Mouse (Mus musculus): ENCODE measurements around the gene Hoxd11. TPM values are rescaled to one million over a fixed set of nuclear protein-coding genes. Genes with fewer than 3 reads are reported as not detected.
A peak's percentile ranks its signal among the peaks of the same experiment; 100 is the strongest.

The Hoxd11 gene
- polyA plus RNA-seq, 1 experiment, result not detected

GRCm38 (mm10) chr2:74657251-74658023 is 21.9 kb upstream of the Hoxd11 start:
- H3K9me3 ChIP-seq (replicated peaks; ENCODE audit: control insufficient read depth, insufficient read depth, low read length, poor library complexity, severe bottlenecking), result no peaks in the 10 kb centered on the region
- no peaks in the 10 kb centered on the region for H3K4me1 ChIP-seq (ENCODE audit: control insufficient read depth, insufficient read depth, low read length)
- no peaks in the 10 kb centered on the region for H3K36me3 ChIP-seq (ENCODE audit: control insufficient read depth, insufficient read depth, low read length, poor library complexity, severe bottlenecking)
- no peak for TF ChIP-seq EP300 (IDR thresholded peaks at IDR 0.05; ENCODE audit: insufficient read depth, low read depth, low read length)
- no peak for TF ChIP-seq CTCF (IDR thresholded peaks at IDR 0.05; ENCODE audit: low read depth, low read length)
- TF ChIP-seq POLR2A (IDR thresholded peaks at IDR 0.05; ENCODE audit: insufficient read depth, low read length), result no peak
- peaks cover 47% of the 10 kb centered on the region for H3K27me3 ChIP-seq (ENCODE audit: control insufficient read depth, insufficient read depth, low read length, poor library complexity, severe bottlenecking)
- H3K27ac ChIP-seq (ENCODE audit: insufficient read depth, low read length), result no peak overlapping the region
- peak overlapping the region; percentile 12 for H3K4me3 ChIP-seq (ENCODE audit: low read depth, low read length)
- no peak overlapping the region for H3K9ac ChIP-seq (ENCODE audit: low read depth, poor library complexity, severe bottlenecking)

DNA sequence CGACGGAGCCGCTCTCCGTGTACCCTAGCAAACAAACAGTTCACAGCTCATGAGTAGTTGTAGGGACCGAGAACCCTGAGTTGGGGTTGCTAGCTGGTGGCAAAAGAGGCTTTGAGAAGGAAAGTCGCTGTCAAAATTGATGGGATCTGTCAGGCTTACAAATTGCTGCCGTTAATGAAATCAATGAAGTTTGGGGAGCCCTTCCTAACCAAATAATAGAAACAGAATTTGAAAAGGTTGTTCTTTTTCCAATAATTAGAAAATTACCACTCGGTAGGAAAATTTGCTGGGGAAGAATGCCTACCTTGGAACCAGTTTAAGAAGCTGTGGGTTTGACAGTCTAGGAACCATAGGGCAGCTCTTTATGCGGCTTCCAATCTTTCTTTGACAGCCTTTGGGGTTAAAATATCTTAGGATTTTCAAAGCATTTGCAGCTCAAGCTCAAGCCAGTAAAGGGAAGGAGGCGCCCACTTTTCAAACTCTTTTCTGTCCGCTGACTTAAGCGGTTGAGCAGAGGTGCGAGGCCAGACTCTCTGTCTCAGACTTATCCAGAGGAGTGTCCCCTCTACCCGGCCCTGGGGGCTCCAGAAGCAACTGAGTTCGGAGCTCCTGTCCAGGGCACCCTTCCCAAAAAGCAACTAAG is 21.2 kb upstream of the Hoxd11 start:
- no peak overlapping the region for H3K27ac ChIP-seq (ENCODE audit: insufficient read depth, low read length)
- H3K27me3 ChIP-seq (ENCODE audit: control insufficient read depth, insufficient read depth, low read length, poor library complexity, severe bottlenecking), result peaks cover 47% of the 10 kb centered on the region
- TF ChIP-seq POLR2A (IDR thresholded peaks at IDR 0.05; ENCODE audit: insufficient read depth, low read length) (no peak), CTCF (IDR thresholded peaks at IDR 0.05; ENCODE audit: low read depth, low read length) (no peak), EP300 (IDR thresholded peaks at IDR 0.05; ENCODE audit: insufficient read depth, low read depth, low read length) (no peak)
- no peaks in the 10 kb centered on the region for H3K9me3 ChIP-seq (replicated peaks; ENCODE audit: control insufficient read depth, insufficient read depth, low read length, poor library complexity, severe bottlenecking)
- H3K4me1 ChIP-seq (ENCODE audit: control insufficient read depth, insufficient read depth, low read length), result no peaks in the 10 kb centered on the region
- no peak overlapping the region for H3K9ac ChIP-seq (ENCODE audit: low read depth, poor library complexity, severe bottlenecking)
- peak overlapping the region; percentile 12 for H3K4me3 ChIP-seq (ENCODE audit: low read depth, low read length)
- no peaks in the 10 kb centered on the region for H3K36me3 ChIP-seq (ENCODE audit: control insufficient read depth, insufficient read depth, low read length, poor library complexity, severe bottlenecking)

DNA sequence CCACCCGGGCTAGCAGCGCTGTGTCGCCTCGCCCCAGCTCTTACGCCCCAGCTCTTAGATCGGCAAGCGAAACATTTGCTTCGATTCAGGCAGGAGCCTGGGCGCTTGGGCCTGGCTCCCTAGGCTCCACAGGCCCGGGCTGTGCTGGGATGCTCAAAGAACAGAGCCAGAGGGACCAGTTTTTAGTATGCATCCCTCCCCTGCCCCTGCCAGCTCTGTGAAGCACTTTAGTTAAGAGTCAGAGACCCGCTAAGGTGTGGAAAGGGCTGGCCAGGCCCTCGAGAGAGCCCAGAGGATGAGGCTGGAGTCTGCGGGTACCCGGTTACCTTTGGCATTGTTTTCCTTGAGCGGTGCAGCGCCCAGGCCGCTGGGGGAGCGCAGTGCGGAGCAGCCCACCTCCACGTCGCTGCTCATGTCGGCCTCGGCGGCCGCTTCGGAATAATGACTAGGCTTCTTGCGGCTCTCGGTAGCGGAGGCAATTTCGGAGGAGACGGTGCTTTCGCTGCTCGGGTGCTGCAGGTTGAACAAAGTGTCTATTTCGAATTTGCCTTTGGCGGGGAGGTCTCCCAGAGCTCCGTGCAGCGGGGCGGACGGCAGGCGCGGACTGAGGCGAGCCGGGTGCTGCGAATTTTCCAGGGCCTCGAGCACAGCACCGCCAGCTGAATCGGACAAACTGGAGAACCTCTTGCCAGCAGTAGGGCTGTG is 20.5 kb upstream of the Hoxd11 start:
- Histone ChIP-seq H3K4me3 (ENCODE audit: low read depth, low read length) (no peak overlapping the region), H3K27me3 (ENCODE audit: control insufficient read depth, insufficient read depth, low read length, poor library complexity, severe bottlenecking) (peaks cover 48% of the 10 kb centered on the region), H3K4me1 (ENCODE audit: control insufficient read depth, insufficient read depth, low read length) (no peaks in the 10 kb centered on the region), H3K27ac (ENCODE audit: insufficient read depth, low read length) (no peak overlapping the region), H3K9ac (ENCODE audit: low read depth, poor library complexity, severe bottlenecking) (no peak overlapping the region), H3K9me3 (replicated peaks; ENCODE audit: control insufficient read depth, insufficient read depth, low read length, poor library complexity, severe bottlenecking) (no peaks in the 10 kb centered on the region), H3K36me3 (ENCODE audit: control insufficient read depth, insufficient read depth, low read length, poor library complexity, severe bottlenecking) (no peaks in the 10 kb centered on the region)
- TF ChIP-seq EP300 (IDR thresholded peaks at IDR 0.05; ENCODE audit: insufficient read depth, low read depth, low read length) (no peak), POLR2A (IDR thresholded peaks at IDR 0.05; ENCODE audit: insufficient read depth, low read length) (no peak), CTCF (IDR thresholded peaks at IDR 0.05; ENCODE audit: low read depth, low read length) (no peak)

GRCm38 (mm10) chr2:74659507-74660005 is 19.8 kb upstream of the Hoxd11 start, which contains the start of gene Evx2:
Gene Evx2, minus strand, starts transcription at chr2:74659557.
- TF ChIP-seq POLR2A (IDR thresholded peaks at IDR 0.05; ENCODE audit: insufficient read depth, low read length) (no peak), EP300 (IDR thresholded peaks at IDR 0.05; ENCODE audit: insufficient read depth, low read depth, low read length) (no peak), CTCF (IDR thresholded peaks at IDR 0.05; ENCODE audit: low read depth, low read length) (no peak)
- no peak within 1 kb of the TSS for H3K4me3 ChIP-seq (ENCODE audit: low read depth, low read length)
- no peak within 1 kb of the TSS for H3K9ac ChIP-seq (ENCODE audit: low read depth, poor library complexity, severe bottlenecking)
- no peak within 1 kb of the TSS for H3K27ac ChIP-seq (ENCODE audit: insufficient read depth, low read length)
- H3K9me3 ChIP-seq (replicated peaks; ENCODE audit: control insufficient read depth, insufficient read depth, low read length, poor library complexity, severe bottlenecking), result no peaks in the 10 kb centered on the region
- H3K36me3 ChIP-seq (ENCODE audit: control insufficient read depth, insufficient read depth, low read length, poor library complexity, severe bottlenecking), result no peaks in the 10 kb centered on the region
- H3K4me1 ChIP-seq (ENCODE audit: control insufficient read depth, insufficient read depth, low read length), result no peaks in the 10 kb centered on the region
- peaks cover 48% of the 10 kb centered on the region for H3K27me3 ChIP-seq (ENCODE audit: control insufficient read depth, insufficient read depth, low read length, poor library complexity, severe bottlenecking)

DNA sequence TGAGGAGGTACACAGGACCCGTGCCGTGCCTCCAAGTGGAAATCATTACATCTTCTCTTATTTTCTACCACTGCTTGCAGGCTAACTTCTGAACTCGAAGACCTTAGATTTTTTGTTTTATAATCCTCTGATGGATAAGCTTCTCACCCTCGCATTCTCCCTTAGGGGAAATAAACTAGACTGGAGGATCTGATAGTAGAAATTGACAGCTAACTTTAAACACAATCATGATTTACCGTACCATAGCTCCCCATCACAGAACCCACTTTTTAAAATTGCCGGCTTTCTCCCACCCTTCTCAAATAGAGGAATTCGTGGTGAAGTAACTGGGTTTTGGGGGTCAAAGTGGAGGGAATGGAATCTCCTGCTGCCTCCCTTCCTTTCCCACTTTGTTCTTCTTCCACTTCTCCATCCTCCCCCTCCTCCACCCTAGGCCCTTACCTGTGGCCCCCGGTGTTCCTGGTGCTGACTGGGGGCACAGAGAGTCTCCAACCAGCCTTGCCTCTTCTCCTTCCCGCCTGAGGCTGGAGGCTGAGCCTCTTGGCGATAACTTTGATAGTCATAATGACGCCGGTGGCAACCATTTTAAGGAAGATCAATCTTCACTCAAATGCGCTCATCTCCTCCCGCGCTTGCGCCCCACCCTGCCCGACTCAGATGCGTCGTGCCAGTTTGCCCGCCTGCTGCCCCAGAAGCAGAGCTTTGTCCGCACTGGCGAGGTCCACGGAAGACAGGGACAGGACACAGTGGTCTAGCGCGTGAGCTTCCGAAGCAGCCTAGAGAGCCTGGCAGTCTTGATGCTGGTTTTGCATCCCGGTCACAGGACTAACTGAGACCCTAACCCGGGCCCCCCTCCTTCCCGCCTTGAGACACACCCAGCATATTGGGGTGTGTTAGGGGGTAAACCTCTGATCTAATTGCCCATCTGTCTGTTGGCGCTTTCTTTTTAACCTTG is 18.7 kb upstream of the Hoxd11 start:
- Histone ChIP-seq H3K4me1 (ENCODE audit: control insufficient read depth, insufficient read depth, low read length) (no peaks in the 10 kb centered on the region), H3K27me3 (ENCODE audit: control insufficient read depth, insufficient read depth, low read length, poor library complexity, severe bottlenecking) (peaks cover 41% of the 10 kb centered on the region), H3K4me3 (ENCODE audit: low read depth, low read length) (no peak overlapping the region), H3K36me3 (ENCODE audit: control insufficient read depth, insufficient read depth, low read length, poor library complexity, severe bottlenecking) (no peaks in the 10 kb centered on the region), H3K27ac (ENCODE audit: insufficient read depth, low read length) (no peak overlapping the region), H3K9ac (ENCODE audit: low read depth, poor library complexity, severe bottlenecking) (no peak overlapping the region), H3K9me3 (replicated peaks; ENCODE audit: control insufficient read depth, insufficient read depth, low read length, poor library complexity, severe bottlenecking) (no peaks in the 10 kb centered on the region)
- no peak for TF ChIP-seq POLR2A (IDR thresholded peaks at IDR 0.05; ENCODE audit: insufficient read depth, low read length)
- no peak for TF ChIP-seq EP300 (IDR thresholded peaks at IDR 0.05; ENCODE audit: insufficient read depth, low read depth, low read length)
- TF ChIP-seq CTCF (IDR thresholded peaks at IDR 0.05; ENCODE audit: low read depth, low read length), result no peak
